Mouse (Mus musculus) layer of hippocampus, adult 18-20 months (tissue): Measurements from ENCODE around the gene Ptprm. TPM values are rescaled to one million over a fixed set of nuclear protein-coding genes. Genes with fewer than 3 reads are reported as not detected.

Experiments used
- DNase-seq, 2 experiments: peaks; one replicate each; pipeline ENCODE4 v3.0.0; 2022; ENCODE audit warnings: low spot score in 2 of 2
- total RNA-seq, 2 experiments: library from RNA; stranded (reverse); gene quantifications; 2 replicates each; pipeline ENCODE4 v1.2.3; 2021

Gene Ptprm
- total RNA-seq, 2 experiments from 2014 or later: 21.9 to 22.7 TPM

GRCm38 (mm10) chr17:66800231-66800630 is 554.0 kb downstream of the Ptprm start:
- DNase-seq: no peak

- no peak for DNase-seq
Observed at GRCm38 (mm10) chr17:66786166-66786565, 568.1 kb downstream of the Ptprm start.

DNA sequence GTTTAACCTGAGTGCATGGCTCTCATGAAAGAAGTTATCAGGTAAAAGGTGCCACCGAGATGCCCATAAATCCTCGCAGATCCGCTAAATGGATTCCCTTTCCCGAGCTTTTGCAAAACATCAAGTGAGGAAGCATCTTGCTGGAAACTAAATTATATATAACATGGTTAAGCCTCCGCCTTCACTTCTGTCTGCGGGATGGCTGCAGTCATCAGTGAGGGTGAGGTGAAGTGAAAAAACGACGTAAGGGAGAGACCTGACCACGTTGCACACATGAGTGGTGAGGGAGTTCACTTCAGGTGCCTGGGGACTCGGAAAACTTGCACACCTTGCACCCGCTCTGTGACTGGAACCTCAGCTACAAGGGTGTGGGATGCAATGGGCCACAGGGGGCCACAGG is 568.7 kb downstream of the Ptprm start:
- DNase-seq: no peak

- DNase-seq: no peak
Observed at GRCm38 (mm10) chr17:66783601-66784000, 570.7 kb downstream of the Ptprm start.

- no peak for DNase-seq
Observed at GRCm38 (mm10) chr17:66783075-66783492, 571.2 kb downstream of the Ptprm start.

GRCm38 (mm10) chr17:66781910-66782309 is 572.3 kb downstream of the Ptprm start:
- DNase-seq: peak in 1 of 2 experiments; percentile 10

DNA sequence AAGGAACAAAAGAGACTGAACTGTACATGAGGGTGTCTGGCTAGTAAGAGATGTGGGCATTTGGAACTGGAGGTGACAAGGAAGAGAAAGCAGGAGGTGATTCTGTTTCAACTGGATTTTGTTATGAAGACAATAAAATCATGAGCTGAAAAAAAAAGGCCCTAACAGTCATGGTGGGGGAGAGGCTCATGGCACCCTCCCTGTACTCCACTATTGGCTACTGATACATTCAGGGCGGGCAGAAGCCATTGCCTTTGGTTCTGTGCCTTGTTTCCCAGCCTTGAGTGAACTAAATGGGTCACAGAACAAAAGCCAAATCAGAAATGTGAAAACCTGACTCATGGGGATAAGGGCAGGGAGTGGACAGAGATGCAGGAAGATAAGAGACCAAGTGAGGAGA is 575.2 kb downstream of the Ptprm start:
- no peak for DNase-seq

DNA sequence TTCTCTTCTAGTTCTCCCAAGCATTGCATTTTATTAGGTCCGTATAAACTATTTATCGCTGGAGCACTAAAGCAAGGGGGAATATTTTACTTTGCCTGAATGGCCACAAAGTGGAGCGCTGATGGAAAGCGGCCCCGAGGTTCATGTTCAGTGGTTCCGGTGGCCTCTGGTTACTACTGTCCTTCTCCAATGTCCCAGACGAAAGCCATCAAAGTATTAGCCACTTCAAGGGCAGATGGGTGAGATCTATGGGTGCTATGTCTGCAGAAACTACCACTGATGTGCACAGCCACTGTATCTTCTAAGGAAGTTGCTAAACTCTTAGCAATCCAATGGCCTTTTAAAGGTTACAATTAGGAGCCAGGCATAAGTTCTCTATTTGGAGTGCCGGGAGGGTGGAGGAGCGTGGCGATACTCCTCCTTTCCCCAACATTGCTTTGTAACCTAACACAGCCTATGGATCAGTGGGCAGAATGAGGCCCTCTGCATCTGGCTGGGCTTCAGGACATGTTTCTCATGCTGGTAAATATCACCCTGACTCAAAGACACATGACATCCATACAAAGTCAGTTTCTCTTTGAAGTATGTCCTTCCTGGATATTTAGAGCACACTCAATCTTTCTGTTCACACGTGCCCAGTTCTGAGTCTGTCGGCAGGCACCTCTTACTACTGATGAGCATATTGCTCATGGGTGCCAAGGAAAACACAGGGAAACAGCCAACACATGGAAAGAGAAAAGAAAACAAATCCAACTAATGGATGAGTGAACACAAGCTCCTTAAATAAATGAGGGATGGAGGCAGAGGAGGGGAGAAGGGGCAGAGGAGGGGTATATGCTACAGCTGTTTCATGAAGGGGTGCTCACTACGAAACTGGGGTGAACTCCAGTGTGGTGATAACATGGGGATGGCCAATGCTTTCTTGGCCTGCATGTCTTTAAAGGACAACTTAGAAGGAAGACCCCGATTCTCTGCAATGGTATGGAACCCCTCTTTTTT is 584.6 kb downstream of the Ptprm start:
- no peak for DNase-seq

GRCm38 (mm10) chr17:66768689-66769275 is 585.5 kb downstream of the Ptprm start:
- no peak for DNase-seq

GRCm38 (mm10) chr17:66766166-66766565 is 588.1 kb downstream of the Ptprm start:
- no peak for DNase-seq

- no peak for DNase-seq
Observed at GRCm38 (mm10) chr17:66764435-66764834, 589.8 kb downstream of the Ptprm start.

GRCm38 (mm10) chr17:66762716-66763115 is 591.5 kb downstream of the Ptprm start:
- DNase-seq: no peak

GRCm38 (mm10) chr17:66761326-66762296 is 592.6 kb downstream of the Ptprm start:
- peak in 1 of 2 experiments; percentile 41 for DNase-seq

GRCm38 (mm10) chr17:66757025-66757511 is 597.2 kb downstream of the Ptprm start:
- DNase-seq: no peak

- no peak for DNase-seq
Observed at GRCm38 (mm10) chr17:66756500-66756899, 597.8 kb downstream of the Ptprm start.

- DNase-seq: peak in 1 of 2 experiments; percentile 67
Observed at GRCm38 (mm10) chr17:66755191-66755654, 599.0 kb downstream of the Ptprm start.

- DNase-seq: no peak
Observed at GRCm38 (mm10) chr17:66754208-66754865, 599.9 kb downstream of the Ptprm start.

- peak in 1 of 2 experiments; percentile 15 for DNase-seq
Observed at GRCm38 (mm10) chr17:66751746-66752145, 602.5 kb downstream of the Ptprm start.

DNA sequence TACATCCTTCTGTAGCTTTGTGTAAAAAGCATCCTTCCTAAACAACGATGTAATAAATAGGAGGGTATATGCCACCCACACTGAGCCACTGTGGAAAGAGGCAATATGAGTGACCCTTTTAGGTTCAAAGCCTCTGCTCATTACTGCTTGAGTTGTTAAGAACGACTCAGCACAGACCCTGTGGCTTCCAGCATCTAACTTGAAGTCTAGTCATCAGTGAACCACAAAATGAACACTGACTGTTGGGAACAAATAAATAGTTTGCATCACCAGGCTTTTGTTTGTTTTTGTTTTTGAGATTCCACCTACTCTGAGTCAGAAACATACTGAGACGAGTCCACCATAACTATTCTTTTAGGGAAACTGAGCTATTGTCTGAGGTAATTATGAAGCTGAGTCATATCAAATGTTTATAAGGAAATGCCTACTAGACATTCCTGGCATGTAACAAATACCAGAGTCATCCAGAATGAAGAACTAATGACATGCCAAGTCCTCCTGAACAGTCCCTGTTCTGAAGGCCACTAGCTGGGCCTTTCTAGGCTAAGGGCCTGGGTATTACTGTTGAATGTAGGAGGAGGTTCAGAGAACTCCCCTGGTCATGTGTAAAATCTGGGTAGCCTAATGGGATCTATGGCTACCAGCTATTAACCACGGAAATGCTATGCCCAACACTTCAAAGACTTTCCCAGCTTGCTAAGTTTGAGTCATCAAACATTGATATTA is 603.6 kb downstream of the Ptprm start:
- no peak for DNase-seq

DNA sequence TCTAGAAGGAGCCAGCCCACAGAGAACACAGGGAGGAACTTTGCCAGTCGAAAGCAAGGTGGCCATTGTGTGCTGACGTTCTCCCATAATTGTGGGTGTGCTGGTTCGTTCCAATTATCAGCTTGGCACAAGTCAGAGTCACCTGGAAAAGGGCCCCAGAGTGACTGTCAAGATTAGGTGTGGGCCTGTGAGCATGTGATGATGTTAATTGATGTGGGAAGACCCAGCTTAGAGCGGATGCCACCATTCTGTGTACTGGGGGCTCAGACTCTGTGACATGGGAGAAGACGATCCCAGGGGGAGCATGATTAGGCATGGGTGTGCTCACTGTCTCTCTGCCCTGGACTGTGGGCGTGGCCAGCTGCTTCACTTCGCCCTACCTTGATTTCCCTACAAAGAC is 604.3 kb downstream of the Ptprm start:
- no peak for DNase-seq
